Mouse (Mus musculus) midbrain, embryonic 14.5 days (tissue): ENCODE results near the gene Thbs1. TPM values are rescaled to one million over a fixed set of nuclear protein-coding genes. Genes with fewer than 3 reads are reported as not detected.

Experiments
- ATAC-seq: fragments of 200-750 bp; cut with Nextera tagmentation; 2 replicates; pipeline ENCODE4 v1.8.0; 2017; ENCODE audit warnings: moderate number of reproducible peaks, moderate library complexity; ENCODE audit not compliant: low FRiP score, low TSS enrichment
- DNase-seq: peaks from one replicate; pipeline ENCODE4 v3.0.0-alpha.2; 2015
- H3K27ac ChIP-seq: fragments of 300-500 bp; sonication (generic); replicated peaks from 2 replicates; pipeline ENCODE4 v1.5.1; 2014; ENCODE audit warnings: mild to moderate bottlenecking, low read depth, low read length, moderate library complexity
- H3K27me3 ChIP-seq: fragments of 300-500 bp; sonication (generic); 2 replicates; pipeline ENCODE4 v1.6.1; 2014; ENCODE audit warnings: low read length, control low read depth, mixed read lengths; ENCODE audit not compliant: control insufficient read depth, insufficient read depth
- H3K36me3 ChIP-seq: fragments of 300-500 bp; sonication (generic); 2 replicates; pipeline ENCODE4 v1.6.1; 2014; ENCODE audit warnings: low read length, control low read depth; ENCODE audit not compliant: control insufficient read depth, insufficient read depth
- H3K4me1 ChIP-seq: fragments of 300-500 bp; sonication (generic); 2 replicates; pipeline ENCODE4 v1.6.1; 2014; ENCODE audit warnings: mild to moderate bottlenecking, antibody characterized with exemption, low read length, control low read depth; ENCODE audit not compliant: control insufficient read depth, insufficient read depth
- H3K4me2 ChIP-seq: fragments of 300-500 bp; sonication (generic); 2 replicates; pipeline ENCODE4 v1.6.1; 2014; ENCODE audit warnings: mild to moderate bottlenecking, low read length, moderate library complexity
- H3K4me3 ChIP-seq: fragments of 300-500 bp; sonication (generic); replicated peaks from 2 replicates; pipeline ENCODE4 v1.5.1; 2014; ENCODE audit warnings: low read depth, low read length
- H3K9ac ChIP-seq: fragments of 300-500 bp; sonication (generic); replicated peaks from 2 replicates; pipeline ENCODE4 v1.6.1; 2014; ENCODE audit warnings: mild to moderate bottlenecking, low read length, moderate library complexity
- H3K9me3 ChIP-seq: fragments of 300-500 bp; sonication (generic); 2 replicates; pipeline ENCODE4 v1.6.1; 2016; ENCODE audit warnings: low read length, control low read depth, mixed read lengths; ENCODE audit not compliant: control insufficient read depth
- WGBS: fragments of 180-500 bp; shearing (Covaris S2); extraction: QIAGEN DNeasy Blood & Tissue Kit; methylation state at CpG from one replicate; pipeline ENCODE4 v1.1.7; 2014; 5-methylcytosine and 5-hydroxymethylcytosine counted together
- polyA plus RNA-seq: library from polyadenylated mRNA; unstranded; fragments of >200 nt; fragmentation: Nextera tagmentation; extraction: Ambion mirVana; gene quantifications from 2 replicates; pipeline ENCODE4 v1.2.1, GENCODE M21; 2014

The Thbs1 gene
- polyA plus RNA-seq, 1 experiment from 2014 or later = 4.0 TPM

GRCm38 (mm10) chr2:118148321-118149142 is 36.9 kb downstream of the Thbs1 start:
- no peak for DNase-seq
- no peak overlapping the region for H3K4me3 ChIP-seq
- WGBS = 86% methylated on average over 4 of the region's 4 CpGs

DNA sequence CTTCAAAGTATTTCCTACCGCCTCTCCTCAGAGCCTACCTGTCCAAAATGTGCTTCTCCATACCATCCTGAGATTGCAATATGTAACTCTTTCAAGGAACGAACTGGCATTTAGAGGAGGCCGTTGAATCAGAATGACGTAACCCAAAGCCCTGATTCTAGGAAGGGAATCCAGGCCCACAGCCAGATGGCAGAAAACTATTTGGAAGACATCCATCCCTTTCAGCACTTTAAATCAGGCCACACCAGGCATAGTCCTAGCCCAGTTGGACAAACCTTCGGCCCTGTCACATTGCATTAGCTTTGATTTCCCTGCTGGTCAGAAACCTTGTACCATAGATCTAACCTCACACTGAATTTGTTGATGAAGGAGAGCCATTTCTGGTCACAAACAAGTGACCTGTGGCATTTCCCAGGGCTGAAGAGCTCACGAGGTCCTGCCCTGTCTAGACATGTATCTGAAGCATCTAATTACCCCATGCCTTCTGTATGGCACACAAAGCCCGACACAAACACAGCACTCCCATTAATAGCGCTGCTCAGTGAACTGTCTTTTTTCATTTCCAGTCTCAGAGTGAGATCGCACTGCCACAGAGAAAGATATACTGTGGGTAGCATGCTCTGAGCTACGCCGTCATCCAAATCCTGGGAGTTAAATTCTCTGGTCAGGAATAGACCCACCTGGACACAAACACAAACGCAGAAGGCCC is 38.3 kb downstream of the Thbs1 start:
- 80% methylated on average over 12 of the region's 12 CpGs for WGBS

More at GRCm38 (mm10) chr2:118148321-118149142, 36.9 kb downstream of the Thbs1 start:
- Histone ChIP-seq H3K36me3 (no peaks in the 10 kb centered on the region), H3K4me2 (no peak overlapping the region), H3K27ac (no peak overlapping the region), H3K9ac (no peak overlapping the region), H3K27me3 (no peaks in the 10 kb centered on the region), H3K4me1 (no peaks in the 10 kb centered on the region), H3K9me3 (no peaks in the 10 kb centered on the region)
- ATAC-seq = no peak

GRCm38 (mm10) chr2:118158095-118158494 is 46.4 kb downstream of the Thbs1 start:
- Histone ChIP-seq H3K4me3 (no peak overlapping the region), H3K27me3 (no peaks in the 10 kb centered on the region), H3K36me3 (no peaks in the 10 kb centered on the region), H3K27ac (no peak overlapping the region), H3K4me2 (no peak overlapping the region), H3K9me3 (no peaks in the 10 kb centered on the region), H3K4me1 (peaks cover 4% of the 10 kb centered on the region; the same call in 1 of the 2 replicates), H3K9ac (no peak overlapping the region)
- no peak for DNase-seq
- no peak for ATAC-seq
- WGBS = 93% methylated on average over 3 of the region's 3 CpGs

More for the DNA sequence above, 38.3 kb downstream of the Thbs1 start:
- Histone ChIP-seq H3K27me3 (no peaks in the 10 kb centered on the region), H3K9me3 (no peaks in the 10 kb centered on the region), H3K4me2 (no peak overlapping the region), H3K4me1 (no peaks in the 10 kb centered on the region), H3K27ac (no peak overlapping the region), H3K4me3 (no peak overlapping the region), H3K9ac (no peak overlapping the region), H3K36me3 (no peaks in the 10 kb centered on the region)
- no peak; the same call in 1 of the 2 replicates for ATAC-seq
- peak; percentile 62 for DNase-seq

- ATAC-seq (no peak), DNase-seq (no peak)
- Histone ChIP-seq H3K4me1 (peaks cover 4% of the 10 kb centered on the region; the same call in 1 of the 2 replicates), H3K4me3 (no peak overlapping the region), H3K9ac (no peak overlapping the region), H3K4me2 (no peak overlapping the region), H3K36me3 (no peaks in the 10 kb centered on the region), H3K9me3 (no peaks in the 10 kb centered on the region), H3K27ac (no peak overlapping the region), H3K27me3 (no peaks in the 10 kb centered on the region)
- 61% methylated on average over 6 of the region's 6 CpGs for WGBS
These were observed 47.5 kb downstream of the Thbs1 start for GRCm38 (mm10) chr2:118159126-118159525.

DNA sequence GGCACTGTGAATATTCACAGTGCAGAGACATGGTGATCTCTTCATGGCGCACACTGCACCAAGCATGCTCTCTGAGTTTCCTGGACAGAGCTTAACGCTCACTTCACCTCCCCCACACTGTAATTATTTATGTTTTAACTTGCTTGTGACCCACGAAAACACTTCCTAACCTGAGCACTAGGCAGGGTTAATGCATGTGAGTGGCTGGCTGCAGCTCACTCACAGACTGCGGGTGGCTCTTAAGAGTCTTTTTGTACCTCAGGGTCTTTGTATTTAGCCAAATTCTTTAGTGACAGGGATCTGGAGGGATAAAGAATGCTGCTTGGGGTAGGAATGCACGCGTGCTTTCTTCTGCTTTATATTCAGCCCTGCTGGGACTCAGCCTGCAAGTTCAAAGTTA is 48.9 kb downstream of the Thbs1 start:
- H3K27ac ChIP-seq = no peak overlapping the region
- H3K9me3 ChIP-seq = no peaks in the 10 kb centered on the region
- H3K4me1 ChIP-seq = peaks cover 4% of the 10 kb centered on the region; the same call in 1 of the 2 replicates
- no peak overlapping the region for H3K4me3 ChIP-seq
- H3K27me3 ChIP-seq = no peaks in the 10 kb centered on the region
- no peak overlapping the region for H3K4me2 ChIP-seq
- ATAC-seq = peak; percentile 37; the same call in 1 of the 2 replicates
- whole genome bisulfite sequencing = 3% methylated on average over 6 of the region's 6 CpGs
- no peak overlapping the region for H3K9ac ChIP-seq
- no peaks in the 10 kb centered on the region for H3K36me3 ChIP-seq
- DNase-seq = peak; percentile 48

DNA sequence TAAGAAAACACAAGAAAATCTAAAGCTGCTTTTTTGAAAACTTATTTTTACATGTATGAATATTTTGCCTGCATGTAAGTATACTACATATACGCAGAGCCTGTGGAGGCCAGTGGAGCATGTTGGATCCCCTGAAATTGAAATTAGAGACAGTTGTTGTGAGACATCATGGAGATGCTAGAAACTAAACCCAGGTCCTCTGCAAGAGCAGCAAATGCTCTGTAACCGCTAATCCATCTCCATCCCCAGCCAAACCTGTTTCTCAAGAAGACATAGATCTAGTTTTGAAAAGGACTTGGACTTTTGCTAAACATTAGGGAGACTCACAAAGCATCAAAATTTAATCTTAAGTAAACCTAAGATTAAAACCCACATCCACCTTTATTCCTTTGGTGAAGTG is 49.3 kb downstream of the Thbs1 start:
- 0 out of 2 replicates have a peak overlapping the region, but pooled peaks have one; percentile 10 for H3K27ac ChIP-seq
- H3K9me3 ChIP-seq = no peaks in the 10 kb centered on the region
- ATAC-seq (no peak), DNase-seq (no peak)
- no peak overlapping the region for H3K9ac ChIP-seq
- no peak overlapping the region for H3K4me3 ChIP-seq
- WGBS = 32% methylated on average over 2 of the region's 2 CpGs
- peaks cover 4% of the 10 kb centered on the region; the same call in 1 of the 2 replicates for H3K4me1 ChIP-seq
- H3K27me3 ChIP-seq = no peaks in the 10 kb centered on the region
- H3K36me3 ChIP-seq = no peaks in the 10 kb centered on the region
- H3K4me2 ChIP-seq = no peak overlapping the region

DNA sequence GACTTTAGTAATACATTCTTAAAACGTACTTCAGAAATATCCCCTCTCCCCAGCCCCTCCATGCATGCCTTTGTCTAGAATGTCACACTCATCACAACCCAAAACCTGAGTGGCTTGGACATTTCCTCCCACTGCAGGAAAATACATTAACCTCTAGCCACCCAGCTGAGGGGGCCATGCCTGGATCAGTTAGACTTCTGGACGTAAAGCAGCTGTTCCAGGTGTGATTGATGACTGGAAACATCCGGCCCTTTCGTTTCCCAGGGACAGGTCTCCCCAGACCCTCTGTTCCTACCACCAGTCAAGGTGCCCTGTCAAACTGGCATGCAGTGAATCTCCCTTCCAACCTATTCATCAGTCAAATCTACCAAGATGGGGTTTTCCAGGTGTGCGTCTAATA is 50.8 kb downstream of the Thbs1 start:
- Histone ChIP-seq H3K27me3 (no peaks in the 10 kb centered on the region), H3K27ac (no peak overlapping the region), H3K4me3 (no peak overlapping the region), H3K9me3 (no peaks in the 10 kb centered on the region), H3K4me1 (peaks cover 4% of the 10 kb centered on the region; the same call in 1 of the 2 replicates), H3K4me2 (no peak overlapping the region), H3K36me3 (no peaks in the 10 kb centered on the region), H3K9ac (no peak overlapping the region)
- WGBS = 69% methylated on average over 5 of the region's 5 CpGs
- DNase-seq (no peak), ATAC-seq (no peak)

DNA sequence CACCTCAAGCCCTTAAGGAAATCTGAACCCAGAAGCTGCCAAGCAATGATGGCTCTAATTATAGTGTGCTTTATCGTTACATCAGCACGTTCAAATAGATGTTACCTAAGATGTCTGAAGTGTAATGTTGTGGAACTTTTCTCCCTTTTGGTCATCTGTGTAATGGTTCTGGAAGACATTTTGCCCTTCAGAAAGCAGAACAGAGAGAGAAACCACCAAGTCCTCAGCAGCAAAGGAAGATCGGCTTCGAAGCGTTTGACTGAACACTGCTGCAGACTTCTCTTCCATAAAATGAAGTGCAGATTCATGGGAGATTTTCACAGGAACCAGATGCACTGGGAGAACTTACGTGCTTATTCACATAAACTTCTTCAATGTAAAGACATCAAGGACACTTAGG is 52.5 kb downstream of the Thbs1 start:
- 89% methylated on average over 6 of the region's 6 CpGs for WGBS
- H3K9ac ChIP-seq = no peak overlapping the region

More for the DNA sequence above, 52.5 kb downstream of the Thbs1 start:
- Histone ChIP-seq H3K4me1 (peaks cover 4% of the 10 kb centered on the region; the same call in 1 of the 2 replicates), H3K27ac (no peak overlapping the region), H3K4me3 (no peak overlapping the region), H3K36me3 (no peaks in the 10 kb centered on the region), H3K9me3 (no peaks in the 10 kb centered on the region), H3K4me2 (no peak overlapping the region), H3K27me3 (no peaks in the 10 kb centered on the region)
- no peak for DNase-seq
- ATAC-seq = no peak
